ENCODE assay signal across 7 mouse cellular contexts in genomic region chr5:123397786-123398185, GRCm38 (mm10). TPM values are rescaled to one million over a fixed set of nuclear protein-coding genes. Genes with fewer than 3 reads are reported as not detected.
A peak's percentile ranks its signal among the peaks of the same experiment; 100 is the strongest.
DNase-seq lines count a peak whose midpoint lies in the region; ATAC-seq and TF ChIP-seq lines count a peak whose summit lies in the region.

No protein-coding gene starts in this region.

- H3K36me3 ChIP-seq in testis, adult 2 months (ENCODE audit: control insufficient read depth, insufficient read depth, low read length) = no peaks in the 10 kb centered on the region
- H3K36me3 ChIP-seq in forebrain, embryonic 16.5 days (ENCODE audit: control insufficient read depth, insufficient read depth) = no peaks in the 10 kb centered on the region
- H3K36me3 ChIP-seq in limb, embryonic 13.5 days = no peaks in the 10 kb centered on the region; the same call in 1 of the 2 replicates

- TF ChIP-seq CTCF in testis, adult 2 months (IDR thresholded peaks at IDR 0.05; ENCODE audit: control insufficient read depth, insufficient read depth, insufficient replicate concordance, low read depth, low read length) = no peak

- peak overlapping the region; percentile 64 for H3K4me2 ChIP-seq in forebrain, embryonic 16.5 days (ENCODE audit: low read length)
- H3K4me2 ChIP-seq in limb, embryonic 13.5 days (replicated peaks) = peak overlapping the region; percentile 93; the same call in 1 of the 2 replicates

- ATAC-seq in forebrain, embryonic 16.5 days = no peak
- ATAC-seq in limb, embryonic 13.5 days (ENCODE audit: low FRiP score, low read depth) = no peak
- ATAC-seq in monocyte, adult 5-6 weeks (replicated peaks; ENCODE audit: insufficient number of reproducible peaks, low FRiP score, low TSS enrichment, poor library complexity, severe bottlenecking) = peak; percentile 19; the same call in 1 of the 2 replicates
- no peak for ATAC-seq in erythroid progenitor cell, adult 5-6 weeks (replicated peaks; ENCODE audit: low FRiP score, poor library complexity, severe bottlenecking)

- H3K27me3 ChIP-seq in testis, adult 2 months (ENCODE audit: control insufficient read depth, insufficient read depth, low read length) = no peaks in the 10 kb centered on the region
- no peaks in the 10 kb centered on the region for H3K27me3 ChIP-seq in forebrain, embryonic 16.5 days (replicated peaks; ENCODE audit: control insufficient read depth, insufficient read depth, low read length)
- no peaks in the 10 kb centered on the region for H3K27me3 ChIP-seq in limb, embryonic 13.5 days

- H3K9me3 ChIP-seq in forebrain, embryonic 16.5 days (ENCODE audit: control insufficient read depth, low read length) = no peaks in the 10 kb centered on the region
- H3K9me3 ChIP-seq in limb, embryonic 13.5 days = no peaks in the 10 kb centered on the region

- 0 out of 2 replicates have a peak overlapping the region, but pooled peaks have one; percentile 15 for H3K9ac ChIP-seq in forebrain, embryonic 16.5 days (replicated peaks; ENCODE audit: low read depth, low read length)
- H3K9ac ChIP-seq in limb, embryonic 13.5 days = no peak overlapping the region

- WGBS in forebrain, embryonic 16.5 days = 87% methylated on average over 11 of the region's 11 CpGs
- 75% methylated on average over 11 of the region's 11 CpGs for WGBS in limb, embryonic 13.5 days

- peaks cover 17% of the 10 kb centered on the region for H3K4me1 ChIP-seq in testis, adult 2 months (ENCODE audit: control insufficient read depth, insufficient read depth, low read length)
- H3K4me1 ChIP-seq in forebrain, embryonic 16.5 days (replicated peaks; ENCODE audit: control insufficient read depth, insufficient read depth, low read length) = peaks cover 37% of the 10 kb centered on the region
- peaks cover 39% of the 10 kb centered on the region for H3K4me1 ChIP-seq in limb, embryonic 13.5 days

- no peak for TF ChIP-seq POLR2A in testis, adult 2 months (IDR thresholded peaks at IDR 0.05; ENCODE audit: control insufficient read depth, low read depth, low read length)

- H3K4me3 ChIP-seq in testis, adult 2 months (ENCODE audit: control insufficient read depth, low read depth, low read length) = no peak overlapping the region
- peak overlapping the region; percentile 17; the same call in 1 of the 2 replicates for H3K4me3 ChIP-seq in forebrain, embryonic 16.5 days (replicated peaks; ENCODE audit: low read length)
- H3K4me3 ChIP-seq in limb, embryonic 13.5 days = 0 out of 2 replicates have a peak overlapping the region, but pooled peaks have one; percentile 1

- DNase-seq in testis, postnatal 10 days (ENCODE audit: low spot score) = no peak
- no peak for DNase-seq in embryo, embryonic 10 days (ENCODE audit: low spot score)

- H3K27ac ChIP-seq in testis, adult 2 months (ENCODE audit: control insufficient read depth, insufficient read depth, low read depth, low read length) = 0 out of 2 replicates have a peak overlapping the region, but pooled peaks have one; percentile 35
- H3K27ac ChIP-seq in forebrain, embryonic 16.5 days (ENCODE audit: low read length) = no peak overlapping the region
- no peak overlapping the region for H3K27ac ChIP-seq in limb, embryonic 13.5 days

RNA-seq across cellular contexts. Expression of gene Mlxip, which starts 3.2 kb away (rescaled TPM):
- 17.4 and 18.8 TPM in 2 replicates for polyA plus RNA-seq in testis, adult 2 months (2012; rRNA removed)
- 18.0 and 18.1 TPM in 2 replicates for polyA plus RNA-seq in forebrain, embryonic 16.5 days (2015; fragmentation: Nextera tagmentation; extraction: Ambion mirVana)
- polyA plus RNA-seq in limb, embryonic 13.5 days (2015; fragmentation: Nextera tagmentation; extraction: Ambion mirVana) = 13.9 and 15.1 TPM in 2 replicates
- total RNA-seq in monocyte, adult 5-6 weeks (2017) = 17.5 to 37.6 TPM (median 22.9 TPM) in 3 replicates
- total RNA-seq in erythroid progenitor cell, adult 5-6 weeks (2015; ENCODE audit: low replicate concordance) = 11.3 and 13.3 TPM in 2 replicates
- 2.0 and 2.8 TPM in 2 replicates for total RNA-seq in erythroid progenitor cell, adult 5-6 weeks (2017; ENCODE audit: low replicate concordance)

RNA-seq across cellular contexts. Expression of gene Bcl7a, which starts 54.2 kb away (rescaled TPM):
- polyA plus RNA-seq in testis, adult 2 months (2012; rRNA removed) = 0.73 and 0.88 TPM in 2 replicates
- 81.9 and 84.3 TPM in 2 replicates for polyA plus RNA-seq in forebrain, embryonic 16.5 days (2015; fragmentation: Nextera tagmentation; extraction: Ambion mirVana)
- polyA plus RNA-seq in limb, embryonic 13.5 days (2015; fragmentation: Nextera tagmentation; extraction: Ambion mirVana) = 31.2 and 33.1 TPM in 2 replicates
- 1.3 to 5.0 TPM (median 2.7 TPM) in 3 replicates for total RNA-seq in monocyte, adult 5-6 weeks (2017)
- total RNA-seq in erythroid progenitor cell, adult 5-6 weeks (2015; ENCODE audit: low replicate concordance) = 15.1 and 18.0 TPM in 2 replicates
- total RNA-seq in erythroid progenitor cell, adult 5-6 weeks (2017; ENCODE audit: low replicate concordance) = 8.7 and 11.3 TPM in 2 replicates

Comparison
In these comparisons a context has a peak if more than half of its experiments do, and no peak if none do; other contexts are left out.
1. RNA of gene Bcl7a, which starts 54.2 kb away (polyA plus RNA-seq): 81.9 to 84.3 TPM in forebrain, embryonic 16.5 days and 31.2 to 33.1 TPM in limb, embryonic 13.5 days; 0.73 to 0.88 TPM in testis, adult 2 months; every median in the first group is over 10 times any median in the second.